Mouse (Mus musculus): ENCODE measurements at regions not wholly inside any gene's neighbourhood (a gene's known extent, or its start where the extent isn't known, plus 50 kb on each side); places are given as distances from the start of the nearest gene placed in this dataset.
"Not testable (repeated sequence)": the region's sequence is repeated elsewhere in the genome, so short reads cannot be mapped to it uniquely, and the experiment has no call there.

DNA sequence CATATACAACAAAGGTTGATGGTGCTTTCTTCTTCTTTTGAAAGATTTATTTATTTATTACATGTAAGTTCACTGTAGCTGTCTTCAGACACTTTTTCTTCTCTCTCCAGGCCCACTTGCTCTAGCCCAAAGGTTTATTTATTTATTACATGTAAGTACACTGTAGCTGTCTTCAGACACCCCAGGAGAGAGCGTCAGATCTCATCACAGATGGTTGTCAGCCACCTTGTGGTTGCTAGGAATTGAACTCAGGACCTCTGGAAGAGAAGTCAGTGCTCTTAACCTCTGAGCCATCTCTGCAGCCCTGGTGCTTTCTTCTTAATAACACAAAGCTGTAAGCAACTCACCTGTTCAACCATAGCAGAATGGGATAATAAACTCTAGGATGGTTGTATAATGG is 117.3 kb upstream of the Cpsf6 start:
- DNase-seq = not testable (repeated sequence)

DNA sequence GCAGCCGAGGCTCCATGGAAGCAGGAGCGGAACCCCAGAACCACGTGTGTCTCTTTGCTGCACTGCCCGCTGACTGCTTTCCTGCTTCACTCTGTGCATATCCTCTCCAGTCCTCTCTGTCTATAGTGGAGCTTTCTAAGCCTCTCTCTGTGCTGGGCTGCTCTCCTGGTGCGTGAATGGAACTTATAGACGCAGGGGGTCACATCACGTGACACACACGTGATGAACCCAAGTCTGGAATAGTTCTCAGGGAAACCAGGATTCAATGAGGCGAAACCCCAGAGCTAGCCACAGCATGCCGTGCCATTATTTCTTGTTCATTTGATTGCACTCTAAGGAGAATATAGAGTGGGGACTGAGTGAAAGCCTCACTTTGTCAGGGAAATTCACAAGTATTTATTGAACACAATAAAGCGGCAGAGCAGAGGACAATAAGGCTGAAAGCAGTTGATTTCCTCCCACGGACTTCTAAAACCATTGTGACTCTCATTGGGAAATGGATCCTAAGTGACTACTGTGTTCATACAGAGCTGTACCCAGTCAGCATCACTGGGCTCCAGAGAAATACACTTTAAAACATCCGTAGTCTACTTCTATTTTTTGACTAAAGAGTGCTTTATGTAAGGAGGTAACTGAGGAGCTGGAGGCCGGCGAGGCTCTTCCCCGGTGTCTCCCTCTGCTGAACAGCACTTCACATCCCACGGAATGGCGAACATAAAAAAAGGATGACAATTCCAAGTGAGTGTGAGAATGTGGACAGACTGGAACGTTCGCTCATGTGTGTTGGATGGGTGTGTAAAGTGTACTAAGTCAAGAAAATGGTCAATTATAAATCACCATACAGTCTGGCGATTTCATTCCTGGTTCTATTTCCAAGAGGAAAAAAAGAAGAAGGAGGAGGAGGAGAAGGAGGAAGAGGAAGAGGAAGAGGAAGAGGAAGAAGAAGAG is 116.5 kb upstream of the Cpsf6 start:
- DNase-seq = no peak

- peak in 1 of 2 experiments; percentile 15 for DNase-seq
These were observed 114.4 kb upstream of the Cpsf6 start for GRCm38 (mm10) chr10:117494171-117494701.

GRCm38 (mm10) chr10:117493824-117494121 is 114.0 kb upstream of the Cpsf6 start:
- DNase-seq = no peak

DNA sequence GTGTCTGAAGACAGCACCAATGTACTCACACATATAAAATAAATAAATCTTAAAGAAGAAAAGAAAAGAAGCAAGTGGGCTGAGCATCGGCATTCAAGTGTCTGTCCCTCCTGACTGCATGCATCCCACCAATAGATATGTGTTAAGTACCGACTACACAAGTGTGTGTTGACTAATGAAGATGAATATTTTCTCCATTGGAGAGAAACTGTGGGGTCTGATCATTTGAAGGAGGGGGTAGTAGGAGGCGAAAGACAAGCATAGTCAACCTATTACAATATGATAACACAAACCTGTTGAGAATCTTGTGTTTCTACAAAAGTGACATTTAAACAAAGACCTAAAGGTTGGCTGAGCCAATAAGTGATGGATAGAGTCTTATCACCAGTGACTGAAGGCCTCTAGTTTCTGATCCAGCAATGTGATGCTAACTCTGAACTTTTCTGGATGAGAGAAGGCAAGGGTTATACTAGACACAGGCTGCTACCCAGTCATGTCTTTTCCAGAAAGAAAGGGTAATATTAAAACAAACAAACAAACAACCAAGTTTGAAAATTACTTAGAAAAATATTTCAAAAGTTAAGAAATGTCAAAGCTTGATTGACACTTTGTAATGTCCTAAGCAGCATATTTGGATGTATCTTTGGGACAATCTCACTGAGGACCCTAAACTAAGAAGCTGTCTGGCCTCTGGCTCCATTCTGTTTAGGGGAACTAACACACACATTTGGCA is 113.4 kb upstream of the Cpsf6 start:
- no peak for DNase-seq

DNA sequence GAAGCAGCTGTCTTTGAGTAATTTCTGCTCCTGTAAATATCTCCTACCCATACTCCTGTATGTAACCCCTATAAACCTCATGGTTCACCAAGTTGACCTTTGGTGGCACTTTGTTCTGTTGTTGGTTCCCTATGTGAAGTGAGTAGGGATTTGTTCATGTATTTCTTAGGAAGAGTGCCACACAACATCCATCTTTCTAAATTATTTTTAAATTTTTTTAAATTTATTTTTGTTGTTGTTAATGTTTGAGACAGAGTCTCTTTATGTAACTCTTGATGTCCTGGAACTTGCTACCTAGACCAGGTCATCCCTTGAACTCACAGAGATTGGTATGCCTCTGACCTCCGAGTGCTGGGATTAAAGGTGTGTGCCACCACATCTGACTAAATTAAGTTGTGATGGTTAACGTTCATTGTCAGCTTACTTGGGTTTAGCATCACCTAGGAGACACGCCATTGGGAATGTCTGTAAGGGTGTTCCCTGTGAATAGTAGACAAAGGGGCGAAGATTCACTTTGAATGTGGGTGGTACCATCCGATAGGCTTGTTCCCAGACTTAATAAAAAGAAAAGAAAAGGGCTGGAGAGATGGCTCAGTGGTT is 112.7 kb upstream of the Cpsf6 start:
- no peak for DNase-seq

DNA sequence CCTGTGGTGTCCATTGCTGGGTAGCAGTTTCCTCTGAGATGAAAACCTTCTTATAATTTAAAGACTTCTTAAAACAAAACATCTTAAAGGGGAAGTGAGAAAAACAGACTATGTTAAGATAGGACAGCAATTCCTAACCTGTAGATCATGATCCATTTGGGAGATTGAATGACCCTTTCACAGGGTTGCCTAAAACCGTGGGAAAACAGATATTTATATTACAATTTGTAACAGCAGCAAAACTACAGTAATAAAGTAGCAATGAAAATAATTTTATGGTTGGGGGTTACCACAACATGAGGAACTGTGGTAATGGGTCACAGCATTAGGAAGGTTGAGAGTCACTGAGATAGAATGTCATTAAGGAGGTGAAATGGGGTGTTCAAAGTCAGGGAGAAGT is 111.9 kb upstream of the Cpsf6 start:
- DNase-seq = no peak

- DNase-seq = no peak
These were observed 111.2 kb upstream of the Cpsf6 start for GRCm38 (mm10) chr10:117490851-117491595.

DNA sequence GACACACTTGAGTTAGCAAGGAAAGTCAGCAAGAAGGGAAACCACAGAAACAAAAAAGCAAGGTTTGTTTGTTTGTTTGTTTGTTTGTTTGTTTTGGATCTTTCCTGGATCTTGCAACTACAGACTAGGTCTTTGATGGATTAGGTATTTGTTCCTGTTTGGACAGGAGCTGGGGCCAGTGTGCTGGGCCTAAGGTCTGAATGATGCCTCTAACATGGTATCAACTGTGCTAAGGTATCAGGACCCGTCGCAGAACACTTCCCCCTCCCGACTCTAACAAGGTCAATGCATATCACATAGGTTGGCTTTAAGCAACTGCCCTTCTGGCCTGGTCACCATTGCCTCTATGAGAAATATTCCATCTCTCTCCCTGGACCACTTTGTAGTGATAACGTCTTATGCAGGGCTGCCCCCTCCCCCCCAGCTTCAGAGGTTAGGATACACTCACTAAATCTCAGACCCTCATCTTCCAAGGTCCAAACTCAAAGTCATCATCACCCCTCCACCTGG is 103.3 kb upstream of the Cpsf6 start:
- no peak for DNase-seq

DNA sequence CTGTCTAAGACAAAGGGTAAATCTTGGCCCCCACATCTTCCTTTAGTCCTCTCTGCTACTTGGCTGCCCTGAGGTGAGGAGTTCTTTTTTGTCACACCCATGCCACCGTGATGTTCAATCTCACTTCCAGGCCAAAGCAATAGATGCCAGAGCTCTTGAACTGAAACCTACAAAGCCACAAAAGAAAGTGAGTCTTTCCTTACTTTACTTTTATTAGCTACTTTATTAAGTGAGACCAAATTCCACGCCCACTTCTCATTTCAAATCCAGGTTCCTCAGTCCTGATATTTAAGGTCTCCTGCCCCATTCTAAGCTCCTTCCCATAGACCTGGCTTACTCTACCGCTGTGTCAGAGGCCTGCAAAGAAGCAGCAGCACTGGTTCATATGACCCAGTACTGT is 102.5 kb upstream of the Cpsf6 start:
- no peak for DNase-seq

DNA sequence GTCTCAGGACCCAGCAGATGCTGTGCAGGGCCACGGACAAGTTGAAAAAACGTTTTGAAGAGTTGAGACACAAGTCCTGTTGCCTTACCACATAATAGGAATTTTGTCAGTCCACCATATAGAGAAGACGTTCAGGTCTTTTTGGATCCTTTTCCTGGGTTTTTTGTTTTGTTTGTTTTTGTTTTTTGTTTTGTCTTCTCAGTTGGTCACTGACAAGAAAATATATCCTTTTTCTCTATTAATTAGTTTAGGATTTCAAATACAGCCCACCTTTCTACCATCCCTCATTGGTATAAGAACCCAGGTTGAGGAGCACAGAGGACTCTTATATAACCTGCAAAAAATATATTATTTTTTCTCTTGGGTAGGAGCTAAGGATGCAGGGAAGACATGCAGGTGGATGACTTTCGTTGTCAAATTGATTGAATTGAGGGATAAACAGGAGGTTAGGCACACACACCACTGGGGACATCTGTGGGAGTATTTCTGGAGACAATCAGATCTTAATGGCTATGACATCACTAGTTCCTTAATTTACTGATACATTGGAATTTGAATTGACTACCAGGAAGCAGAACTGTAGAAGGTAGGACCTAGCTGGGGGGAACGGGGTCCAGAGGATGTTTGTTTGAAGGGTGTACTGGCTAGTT is 101.7 kb upstream of the Cpsf6 start:
- DNase-seq = no peak

DNA sequence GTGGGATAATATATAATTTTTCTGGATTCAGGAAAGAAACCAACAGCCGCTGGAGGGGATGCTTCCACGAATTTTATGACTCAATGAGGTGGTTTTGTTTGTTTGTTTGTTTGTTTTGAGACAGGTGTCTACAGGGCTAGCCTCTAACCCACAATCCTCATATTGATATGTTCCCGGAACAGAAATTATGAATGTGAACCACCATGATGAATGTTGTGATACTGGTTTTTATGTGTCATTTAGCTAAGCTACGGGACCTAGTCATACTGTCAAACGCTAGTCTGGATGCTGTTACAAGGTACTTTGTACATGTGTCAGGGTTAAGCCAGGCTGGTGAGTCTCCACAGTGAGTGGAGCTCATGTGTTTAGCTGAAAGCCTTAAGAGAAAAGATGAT is 100.6 kb upstream of the Cpsf6 start:
- no peak for DNase-seq

DNA sequence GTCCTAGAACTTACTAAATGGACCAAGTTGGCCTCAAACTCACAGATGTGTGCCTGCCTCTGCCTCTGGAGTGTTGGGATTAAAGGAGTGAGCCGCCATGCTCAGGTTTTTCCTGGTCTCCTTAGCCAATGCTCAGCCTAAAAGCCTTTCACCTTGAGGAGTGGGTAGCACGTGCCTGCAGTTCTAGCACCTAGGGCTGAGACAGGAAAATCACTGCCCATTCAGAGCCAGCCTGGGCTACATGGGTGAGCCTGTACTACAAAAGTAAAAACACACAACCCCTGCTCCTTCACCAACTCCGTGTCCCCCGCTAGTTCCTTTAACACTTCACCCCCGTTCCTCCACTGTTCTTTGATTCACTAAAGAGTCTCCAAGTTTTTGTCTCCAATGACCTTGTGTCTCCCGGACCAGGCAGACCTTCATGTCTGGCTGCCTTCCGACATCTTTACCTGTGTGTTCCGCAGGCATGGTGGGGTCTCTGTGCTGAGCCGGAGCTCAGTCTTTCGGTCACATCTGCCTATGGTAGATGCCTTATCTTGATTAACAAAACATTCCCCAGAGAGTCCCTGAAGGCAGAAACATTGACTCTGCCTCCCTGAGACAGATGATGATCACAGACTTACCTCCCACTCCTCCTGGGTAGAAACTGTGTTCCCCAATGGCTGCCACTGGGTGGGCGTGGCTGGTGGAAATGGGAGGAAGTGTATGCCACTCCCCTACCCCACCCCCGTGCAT is 100.1 kb upstream of the Cpsf6 start:
- DNase-seq = no peak

DNA sequence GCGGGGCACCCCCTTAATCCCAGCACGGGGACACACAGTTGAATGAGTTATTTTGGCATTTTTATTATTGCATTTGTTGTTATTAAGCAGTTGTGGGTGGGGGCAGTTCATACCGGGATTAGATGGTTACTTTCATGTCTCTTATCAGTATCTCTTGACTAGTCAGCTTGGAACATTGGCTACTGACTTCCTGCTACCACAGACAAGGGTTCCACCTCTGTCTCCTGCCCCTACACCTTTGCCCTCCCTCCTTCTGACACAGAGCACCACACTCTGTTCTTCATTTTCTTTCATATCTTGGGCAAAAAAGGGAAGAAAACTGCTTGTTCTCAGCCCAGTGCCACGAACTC is 99.1 kb upstream of the Cpsf6 start:
- DNase-seq = no peak

DNA sequence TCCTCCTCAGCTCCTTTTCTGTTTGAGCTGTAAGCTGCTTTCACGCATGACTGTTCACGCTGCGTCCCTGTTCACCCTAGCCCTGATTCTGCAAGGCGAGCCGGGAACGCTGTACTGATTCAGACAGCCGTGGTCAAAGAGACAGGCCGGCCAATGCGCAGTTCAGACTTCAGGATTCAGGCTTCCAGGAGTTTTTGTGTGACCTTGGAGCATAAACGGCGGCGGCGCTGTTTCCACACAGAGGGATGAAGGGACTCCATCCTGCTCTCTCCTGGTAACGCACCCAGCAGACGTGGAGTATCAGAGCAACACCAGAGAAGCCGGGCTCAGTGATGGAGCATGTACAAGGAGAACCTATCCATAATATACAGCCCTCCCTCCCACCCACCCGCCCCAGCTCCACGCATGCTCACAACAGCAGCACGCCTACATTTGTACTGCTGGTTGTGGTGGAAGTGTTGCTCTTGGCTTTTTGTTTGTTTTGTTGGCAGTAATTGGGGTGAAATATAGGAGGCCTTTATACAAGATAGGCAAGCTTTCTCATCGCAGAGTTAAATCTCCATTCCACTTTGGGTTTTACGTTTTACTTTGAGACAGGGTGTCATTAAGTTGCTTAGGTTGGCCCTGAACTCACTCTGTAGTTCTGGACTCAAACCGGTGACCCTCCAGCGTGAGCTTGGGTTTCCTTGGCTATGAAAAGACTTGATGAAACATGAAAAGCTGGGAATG is 98.6 kb upstream of the Cpsf6 start:
- DNase-seq = no peak

- no peak for DNase-seq
These were observed 97.8 kb upstream of the Cpsf6 start for GRCm38 (mm10) chr10:117477331-117478201.

DNA sequence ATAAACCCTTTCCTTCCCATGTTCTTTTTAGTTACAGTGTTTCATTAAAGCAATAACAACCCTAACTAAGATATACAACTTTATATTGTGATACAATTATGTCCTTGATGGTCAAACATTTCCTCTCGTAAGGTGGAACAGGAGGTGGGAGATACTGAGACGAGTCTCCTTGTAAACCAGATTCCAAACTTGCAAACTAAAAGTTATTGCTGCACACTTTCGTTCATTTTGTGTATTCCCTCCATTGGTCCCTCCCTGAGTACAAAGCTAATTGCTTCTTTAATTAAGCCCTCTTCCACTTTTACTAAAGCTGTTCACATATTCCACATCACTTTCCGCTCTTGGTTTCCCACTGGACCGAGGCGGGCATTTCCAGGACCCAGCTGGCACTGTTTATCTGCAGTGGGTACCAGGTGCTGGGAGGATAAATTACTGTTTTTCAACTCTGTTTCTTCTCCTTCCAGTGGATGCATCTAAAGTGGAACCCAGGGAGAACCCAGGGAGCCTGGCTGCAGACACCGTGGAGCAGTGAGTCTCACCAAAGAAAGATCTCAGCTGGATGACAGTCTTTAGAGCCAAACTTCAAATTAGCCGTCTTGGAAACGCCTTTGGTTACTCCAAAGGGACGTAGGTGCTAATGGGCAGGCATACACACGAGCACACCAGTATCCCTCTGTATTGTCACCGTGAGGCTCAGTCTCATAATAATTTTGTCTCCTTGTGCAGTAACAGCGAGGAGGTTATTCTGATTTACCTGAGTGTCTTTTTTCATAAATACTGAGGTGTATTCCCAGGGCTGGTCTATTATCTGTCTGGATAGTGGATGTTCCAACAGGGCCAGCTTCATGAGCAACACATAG is 95.5 kb upstream of the Cpsf6 start:
- no peak for DNase-seq

- DNase-seq = no peak
These were observed 94.7 kb upstream of the Cpsf6 start for GRCm38 (mm10) chr10:117474351-117475085.

Measured in spleen, adult 18-20 months (tissue).